Mouse (Mus musculus) central nervous system, embryonic 14 days (tissue): ENCODE results near the gene Fgfbp3. TPM values are rescaled to one million over a fixed set of nuclear protein-coding genes. Genes with fewer than 3 reads are reported as not detected.

Experiments
- polyA plus RNA-seq: library from polyadenylated mRNA; depleted of rRNA; stranded (reverse); fragments of >200 nt; gene quantifications from 2 replicates; pipeline ENCODE4 v1.2.3, GENCODE M21; 2012; rRNA removed

The Fgfbp3 gene
- polyA plus RNA-seq = 49.9 and 54.0 TPM in 2 replicates

DNA sequence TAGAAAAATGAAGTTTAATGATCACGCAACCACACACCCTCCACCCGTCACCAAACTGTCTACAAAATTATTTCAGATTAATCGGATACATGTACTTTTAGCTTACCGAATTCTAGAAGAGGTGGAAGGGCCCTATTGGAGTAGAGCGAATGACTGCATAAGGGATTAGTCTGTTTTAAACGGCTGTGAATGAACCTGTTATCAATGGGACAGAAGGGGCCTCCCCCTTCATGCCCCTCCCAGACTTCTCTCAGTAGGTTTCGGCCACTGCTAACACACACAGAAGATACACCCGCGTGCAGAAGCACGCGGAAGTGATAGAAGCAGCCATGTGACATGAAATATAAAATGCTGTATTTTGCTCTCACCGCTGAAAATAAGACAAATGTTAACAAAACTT is at the start of gene Fgfbp3:
Gene Fgfbp3 (minus strand): TSS at position 150 of the 400 bp plus-strand sequence.

DNA sequence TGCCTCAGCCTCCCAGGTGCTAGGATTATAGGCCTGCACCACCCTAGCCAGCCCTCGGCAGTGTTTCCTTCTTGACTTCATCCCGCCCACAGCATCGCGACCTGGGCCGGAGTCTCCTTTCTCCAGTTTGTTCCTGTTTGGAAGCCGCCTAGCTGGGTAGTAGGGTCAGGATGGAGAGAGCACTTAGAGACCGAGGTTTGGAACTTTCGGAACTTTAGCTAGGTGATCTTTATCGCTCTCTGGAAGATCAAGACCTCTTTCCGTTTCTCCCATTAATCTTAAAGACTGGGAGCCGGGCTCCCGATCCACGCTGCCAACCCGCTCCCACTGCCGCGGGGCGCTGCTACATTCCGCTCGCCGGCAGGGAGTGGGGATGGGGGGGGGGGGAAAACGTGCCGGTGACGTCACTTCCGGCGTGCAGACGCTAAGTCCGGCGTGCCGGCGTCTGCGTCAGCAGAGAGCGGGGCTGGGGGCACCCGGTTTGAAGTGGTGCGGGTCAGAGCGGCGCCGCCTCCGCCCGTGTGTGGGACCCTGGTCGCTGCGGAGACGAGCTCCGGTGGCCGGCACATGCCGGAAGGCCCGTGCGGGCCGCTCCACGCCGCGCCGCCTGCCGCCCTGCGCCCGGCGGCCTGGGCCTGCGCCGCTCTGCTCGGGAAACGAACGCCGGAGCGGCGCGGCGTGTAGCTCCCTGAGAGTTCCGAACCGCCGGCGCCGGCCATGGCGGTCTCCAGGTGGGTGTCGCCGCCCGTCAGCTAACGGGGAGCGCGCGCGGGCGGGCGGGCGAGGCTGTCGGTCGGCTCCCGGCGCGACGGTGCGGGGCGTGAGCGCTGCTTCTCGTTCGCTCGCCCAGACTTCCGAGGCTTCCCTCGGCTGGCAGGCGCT is 6.5 kb upstream of the Fgfbp3 start, which contains the start of gene Btaf1:
Gene Btaf1 (plus strand): TSS at position 409 of the 882 bp plus-strand sequence.

Other genes with a start within 250 kb of the Fgfbp3 start
- 5.8 and 7.5 TPM in 2 replicates for gene Ppp1r3c, start 183.0 kb downstream of the Fgfbp3 start, polyA plus RNA-seq
- 83.2 and 84.7 TPM in 2 replicates for gene Tnks2, start 85.4 kb downstream of the Fgfbp3 start, polyA plus RNA-seq
- 13.8 and 14.3 TPM in 2 replicates for gene Btaf1, start 6.5 kb upstream of the Fgfbp3 start, polyA plus RNA-seq